Mouse (Mus musculus): ENCODE results near the gene Gm21119. TPM values are rescaled to one million over a fixed set of nuclear protein-coding genes. Genes with fewer than 3 reads are reported as not detected.
"Not testable (repeated sequence)": the region's sequence is repeated elsewhere in the genome, so short reads cannot be mapped to it uniquely, and the experiment has no call there.

The Gm21119 gene
- total RNA-seq, 1 experiment from 2014 or later, result not detected

- not testable (repeated sequence) for ATAC-seq (replicated peaks; ENCODE audit: low read depth, poor library complexity, severe bottlenecking)
Observed at GRCm38 (mm10) chr8:20643536-20643935, 28.8 kb downstream of the Gm21119 start.

GRCm38 (mm10) chr8:20652976-20653375 lies 38.3 kb downstream of the Gm21119 start:
- not testable (repeated sequence) for ATAC-seq (replicated peaks; ENCODE audit: low read depth, poor library complexity, severe bottlenecking)

GRCm38 (mm10) chr8:20678418-20678817 lies 63.7 kb downstream of the Gm21119 start:
- ATAC-seq (replicated peaks; ENCODE audit: low read depth, poor library complexity, severe bottlenecking), result not testable (repeated sequence)

All from common myeloid progenitor, adult 5-6 weeks (primary cell).